Mouse (Mus musculus) CH12.LX (cell line): ENCODE data around the gene Mad1l1. TPM values are rescaled to one million over a fixed set of nuclear protein-coding genes. Genes with fewer than 3 reads are reported as not detected.

Source experiments
- DNase-seq: peaks from one replicate; pipeline ENCODE4 v3.0.0-alpha.2; 2013; ENCODE audit errors: extremely low read depth
- H3K27ac ChIP-seq: 2 replicates; pipeline ENCODE4 v1.5.1; 2012; ENCODE audit warnings: low read depth, mild to moderate bottlenecking, control low read depth, moderate library complexity; ENCODE audit not compliant: insufficient read depth
- H3K27me3 ChIP-seq: replicated peaks from 2 replicates; pipeline ENCODE3; 2012; ENCODE audit warnings: inconsistent platforms
- H3K36me3 ChIP-seq, 2 experiments: replicated peaks in 1 of 2; 2 replicates each; pipeline versions ENCODE3 to v1.6.1; 2012; ENCODE audit warnings: inconsistent platforms in 1 of 2, low read length in 1 of 2, mild to moderate bottlenecking in 1 of 2, mixed read lengths in 1 of 2, moderate library complexity in 1 of 2; ENCODE audit not compliant: control insufficient read depth in 1 of 2, insufficient read depth in 1 of 2
- H3K4me1 ChIP-seq, 2 experiments: 2 replicates each; pipeline ENCODE4 v1.6.1; 2012; ENCODE audit warnings: inconsistent platforms in 1 of 2, moderate library complexity in 1 of 2; ENCODE audit not compliant: insufficient read depth in 2 of 2, control insufficient read depth in 1 of 2
- H3K4me2 ChIP-seq: 2 replicates; pipeline ENCODE4 v1.6.1; 2012; ENCODE audit warnings: low read depth, mild to moderate bottlenecking, control low read depth; ENCODE audit not compliant: poor library complexity, insufficient read depth, severe bottlenecking
- H3K4me3 ChIP-seq, 3 experiments: fragments of 150-350 bp in 1 of 3; sonication (generic) in 1 of 3; replicated peaks in 1 of 3; 2 replicates each; pipeline versions ENCODE3 to v1.5.1; 2011 to 2012; ENCODE audit warnings: low read depth in 2 of 3, low read length in 2 of 3, mild to moderate bottlenecking in 2 of 3, moderate library complexity in 2 of 3, control low read depth in 1 of 3, improper control_type of control experiment in 1 of 3, inconsistent platforms in 1 of 3, mixed read lengths in 1 of 3; ENCODE audit not compliant: poor library complexity in 1 of 3
- H3K79me2 ChIP-seq: replicated peaks from 2 replicates; pipeline ENCODE4 v1.6.1; 2012; ENCODE audit warnings: mild to moderate bottlenecking, moderate library complexity; ENCODE audit not compliant: control insufficient read depth, poor library complexity, insufficient read depth, severe bottlenecking; ENCODE audit errors: extremely low read depth
- H3K9ac ChIP-seq: 2 replicates; pipeline ENCODE4 v1.6.1; 2012; ENCODE audit warnings: low read depth, mild to moderate bottlenecking, control low read depth, moderate library complexity; ENCODE audit not compliant: insufficient read depth
- H3K9me3 ChIP-seq: replicated peaks from 2 replicates; pipeline ENCODE3; 2012; ENCODE audit warnings: low read length, inconsistent platforms, mixed read lengths
- CHD1 ChIP-seq: IDR thresholded peaks from 2 replicates; pipeline ENCODE4 v1.6.1; 2012; ENCODE audit warnings: low read depth, low read length, improper control_type of control experiment, inconsistent platforms
- CTCF ChIP-seq, 2 experiments: IDR thresholded peaks in 1 of 2; conservative IDR thresholded peaks in 1 of 2; 2 replicates each; pipeline ENCODE4 v1.5.1; 2011 to 2012; ENCODE audit warnings: low read depth in 2 of 2, low read length in 2 of 2, improper control_type of control experiment in 1 of 2, inconsistent platforms in 1 of 2, mild to moderate bottlenecking in 1 of 2, moderate library complexity in 1 of 2
- ELF1 ChIP-seq: IDR thresholded peaks from 2 replicates; pipeline ENCODE4 v1.6.1; 2014; ENCODE audit warnings: low read depth, mild to moderate bottlenecking, inconsistent platforms, low read length, improper control_type of control experiment
- EP300 ChIP-seq: IDR thresholded peaks from 2 replicates; pipeline ENCODE4 v1.6.1; 2011; ENCODE audit warnings: low read length, improper control_type of control experiment
- GABPA ChIP-seq: IDR thresholded peaks from 2 replicates; pipeline ENCODE4 v1.6.1; 2012; ENCODE audit warnings: low read depth, low read length, improper control_type of control experiment, inconsistent platforms; ENCODE audit not compliant: insufficient replicate concordance
- IRF4 ChIP-seq: IDR thresholded peaks from 2 replicates; pipeline ENCODE4 v1.6.1; 2014; ENCODE audit warnings: low read depth, mild to moderate bottlenecking, inconsistent platforms, low read length, improper control_type of control experiment
- KAT2A ChIP-seq: IDR thresholded peaks from 2 replicates; pipeline ENCODE4 v1.6.1; 2012; ENCODE audit warnings: low read length, improper control_type of control experiment, inconsistent platforms; ENCODE audit not compliant: insufficient replicate concordance
- MAX ChIP-seq: IDR thresholded peaks from 2 replicates; pipeline ENCODE4 v1.6.1; 2011; ENCODE audit warnings: low read length, improper control_type of control experiment
- MEF2A ChIP-seq: IDR thresholded peaks from 2 replicates; pipeline ENCODE4 v1.6.1; 2014; ENCODE audit warnings: low read depth, mild to moderate bottlenecking, inconsistent platforms, low read length, improper control_type of control experiment, borderline replicate concordance
- MXI1 ChIP-seq: IDR thresholded peaks from 2 replicates; pipeline ENCODE4 v1.6.1; 2011; ENCODE audit warnings: mild to moderate bottlenecking, low read depth, low read length, improper control_type of control experiment
- MYC ChIP-seq: IDR thresholded peaks from 2 replicates; pipeline ENCODE4 v1.6.1; 2011; ENCODE audit warnings: low read depth, mild to moderate bottlenecking, improper control_type of control experiment, low read length
- NELFE ChIP-seq: IDR thresholded peaks from 2 replicates; pipeline ENCODE4 v1.6.1; 2011; ENCODE audit warnings: low read depth, low read length, improper control_type of control experiment
- NRF1 ChIP-seq: IDR thresholded peaks from 2 replicates; pipeline ENCODE4 v1.6.1; 2014; ENCODE audit warnings: low read depth, mild to moderate bottlenecking, inconsistent platforms, low read length, improper control_type of control experiment, moderate library complexity
- PAX5 ChIP-seq: IDR thresholded peaks from 2 replicates; pipeline ENCODE4 v1.6.1; 2012; ENCODE audit warnings: low read length, inconsistent platforms, mixed read lengths
- POLR2A ChIP-seq: IDR thresholded peaks from 2 replicates; pipeline ENCODE4 v1.6.1; 2011; ENCODE audit warnings: low read depth, mild to moderate bottlenecking, improper control_type of control experiment, low read length
- POLR2AphosphoS2 ChIP-seq: IDR thresholded peaks from 2 replicates; pipeline ENCODE4 v1.6.1; 2011; ENCODE audit warnings: low read depth, low read length, improper control_type of control experiment
- RCOR1 ChIP-seq: conservative IDR thresholded peaks from 2 replicates; pipeline ENCODE4 v1.6.1; 2012; ENCODE audit warnings: low read depth, mild to moderate bottlenecking, inconsistent platforms, low read length, improper control_type of control experiment
- SMC3 ChIP-seq: IDR thresholded peaks from 2 replicates; pipeline ENCODE4 v1.6.1; 2011; ENCODE audit warnings: low read depth, low read length, improper control_type of control experiment
- TBP ChIP-seq: conservative IDR thresholded peaks from 2 replicates; pipeline ENCODE4 v1.6.1; 2011; ENCODE audit warnings: low read depth, low read length, improper control_type of control experiment
- UBTF ChIP-seq: IDR thresholded peaks from 2 replicates; pipeline ENCODE4 v1.6.1; 2012; ENCODE audit warnings: low read depth, mild to moderate bottlenecking, inconsistent platforms, low read length, improper control_type of control experiment, moderate library complexity
- USF1 ChIP-seq: IDR thresholded peaks from 2 replicates; pipeline ENCODE4 v1.6.1; 2014; ENCODE audit warnings: low read depth, mild to moderate bottlenecking, inconsistent platforms, low read length, improper control_type of control experiment
- USF2 ChIP-seq: conservative IDR thresholded peaks from 2 replicates; pipeline ENCODE4 v1.6.1; 2011; ENCODE audit warnings: low read depth, low read length, improper control_type of control experiment
- ZC3H11A ChIP-seq: IDR thresholded peaks from 2 replicates; pipeline ENCODE4 v1.6.1; 2012; ENCODE audit warnings: low read depth, mild to moderate bottlenecking, inconsistent platforms, low read length, improper control_type of control experiment
- ZKSCAN1 ChIP-seq: IDR thresholded peaks from 2 replicates; pipeline ENCODE4 v1.6.1; 2012; ENCODE audit warnings: low read depth, inconsistent platforms, low read length, improper control_type of control experiment, borderline replicate concordance
- ZMIZ1 ChIP-seq: IDR thresholded peaks from 2 replicates; pipeline ENCODE4 v1.6.1; 2012; ENCODE audit warnings: low read depth, mild to moderate bottlenecking, inconsistent platforms, low read length, improper control_type of control experiment
- dilution Hi-C: fragments of 300-500 bp; cut with MboI; formaldehyde crosslinking; loops from 2 replicates; pipeline ENCODE4 v1.14.3; 2020; ENCODE audit warnings: low sequenced_read_pairs; ENCODE audit not compliant: extremely low pct_unique_long_range_greater_than_20kb, extremely low pct_ligation_motif_present
- in situ Hi-C: fragments of 300-500 bp; cut with MboI; formaldehyde crosslinking; loops from 3 replicates; pipeline ENCODE4 v1.14.3; 2019; ENCODE audit warnings: low sequenced_read_pairs, low pct_ligation_motif_present, low pct_unique_long_range_greater_than_20kb, mixed read lengths
- polyA plus RNA-seq: library from polyadenylated mRNA; unstranded; fragments of >175 nt; gene quantifications from 2 replicates; pipeline ENCODE4 v1.2.1, GENCODE M21; 2012; ENCODE audit warnings: low read depth; ENCODE audit not compliant: insufficient read length
- total RNA-seq, 2 experiments: library from RNA; depleted of rRNA; stranded (reverse); fragments of 300-350 nt in 1 of 2; fragments of >200 nt in 1 of 2; gene quantifications; 2 replicates each; pipeline ENCODE4 v1.2.3; 2012 to 2014

Mad1l1 gene
- total and polyA plus RNA-seq, 3 experiments, result 24.8 to 45.6 (median 28.9) TPM

DNA sequence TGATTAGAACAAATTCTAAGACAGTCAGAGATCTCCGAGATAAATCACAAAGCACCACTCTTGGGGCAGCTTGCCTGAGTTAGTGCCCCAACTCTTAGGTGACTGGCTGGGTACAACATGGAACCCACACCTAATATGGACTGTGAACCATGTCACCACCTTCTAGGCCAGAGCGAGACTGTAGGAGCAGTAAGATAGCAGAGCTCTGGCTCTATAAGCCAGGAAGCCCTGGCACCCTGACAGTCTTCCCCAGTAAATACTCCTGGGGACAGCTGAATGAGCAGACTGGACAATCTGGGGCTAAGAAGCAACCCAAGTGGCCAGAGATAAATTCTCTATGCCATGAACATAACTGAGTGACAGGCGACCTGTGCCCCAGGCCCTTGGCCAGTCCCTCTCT, 81.1 kb downstream of the Mad1l1 start:
- in situ Hi-C loops, result no loop called here

DNA sequence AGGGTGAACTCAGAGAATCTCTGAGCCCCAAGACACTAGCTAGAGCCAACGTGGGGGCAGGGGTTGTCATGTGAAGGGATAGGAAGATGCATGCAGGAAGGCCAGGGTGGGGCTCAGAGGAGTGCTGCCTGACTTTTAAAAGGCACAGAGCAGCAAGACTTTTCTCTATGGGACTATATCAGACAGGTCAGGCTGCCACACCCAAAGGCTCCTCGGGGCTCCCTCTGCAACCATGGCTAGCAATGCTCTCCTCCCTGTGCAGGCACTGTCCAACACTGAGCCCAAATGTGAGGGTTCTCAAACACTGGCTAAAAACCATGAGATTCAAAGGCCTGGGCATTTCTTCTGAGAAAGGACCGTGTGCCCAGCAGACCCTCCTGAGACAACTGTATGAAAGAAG, 82.5 kb downstream of the Mad1l1 start:
- in situ Hi-C loops, result no loop called here
- Histone ChIP-seq H3K27ac (no peak overlapping the region), H3K36me3 (peaks cover 0 to 75% of the 10 kb centered on the region in 2 experiments), H3K79me2 (no peaks in the 10 kb centered on the region), H3K4me3 (no peak overlapping the region), H3K9me3 (no peaks in the 10 kb centered on the region), H3K4me1 (peaks cover 0 to 3% of the 10 kb centered on the region in 2 experiments; a peak in 1 of 4 replicates), H3K9ac (no peak overlapping the region), H3K27me3 (no peaks in the 10 kb centered on the region), H3K4me2 (no peak overlapping the region)
- no peak for TF ChIP-seq RCOR1
- TF ChIP-seq NRF1, result no peak
- TF ChIP-seq NELFE, result no peak
- dilution Hi-C loops, result no loop called here
- DNase-seq, result no peak

More for the DNA sequence above, 81.1 kb downstream of the Mad1l1 start:
- H3K4me3 ChIP-seq, result no peak overlapping the region
- H3K27ac ChIP-seq, result no peak overlapping the region
- no peaks in the 10 kb centered on the region for H3K79me2 ChIP-seq
- no peak for DNase-seq
- dilution Hi-C loops, result no loop called here
- peaks cover 0 to 3% of the 10 kb centered on the region in 2 experiments; a peak in 1 of 4 replicates for H3K4me1 ChIP-seq
- TF ChIP-seq USF2 (no peak), GABPA (no peak), POLR2AphosphoS2 (no peak), ZKSCAN1 (no peak), CHD1 (no peak), MEF2A (no peak), MAX (no peak), IRF4 (no peak), PAX5 (no peak)
- no peak overlapping the region for H3K9ac ChIP-seq
- no peaks in the 10 kb centered on the region for H3K27me3 ChIP-seq
- no peaks in the 10 kb centered on the region for H3K9me3 ChIP-seq
- no peak overlapping the region for H3K4me2 ChIP-seq
- H3K36me3 ChIP-seq, result peaks cover 0 to 73% of the 10 kb centered on the region in 2 experiments

DNA sequence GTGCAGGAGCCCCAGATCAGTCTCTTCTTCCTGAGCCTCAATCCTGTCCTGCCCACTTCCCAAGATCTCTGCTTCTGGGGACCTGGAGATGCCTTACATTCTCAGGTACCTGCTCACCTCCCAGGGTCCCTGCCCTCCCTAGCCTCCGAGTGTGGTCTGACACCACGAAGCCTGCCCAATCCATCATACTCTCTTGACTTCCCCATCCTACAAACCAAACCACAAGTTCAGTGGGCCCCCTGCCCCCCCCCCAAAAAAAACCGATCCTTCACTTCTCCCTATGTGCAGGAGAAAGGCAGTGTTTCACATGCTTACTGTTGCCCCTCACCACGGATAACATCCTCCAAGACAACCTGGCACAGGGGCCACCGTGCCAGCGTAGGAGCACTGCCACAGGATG, 90.5 kb downstream of the Mad1l1 start:
- Histone ChIP-seq H3K4me3 (no peak overlapping the region), H3K4me2 (no peak overlapping the region), H3K9ac (no peak overlapping the region), H3K9me3 (no peaks in the 10 kb centered on the region), H3K27ac (no peak overlapping the region), H3K27me3 (no peaks in the 10 kb centered on the region), H3K4me1 (no peaks in the 10 kb centered on the region), H3K36me3 (peaks cover 0 to 74% of the 10 kb centered on the region in 2 experiments), H3K79me2 (no peaks in the 10 kb centered on the region)
- DNase-seq, result no peak
- dilution Hi-C loops (no loop called here), in situ Hi-C loops (no loop called here)
- TF ChIP-seq NRF1 (no peak), ZMIZ1 (no peak), CTCF (conservative IDR thresholded peaks at IDR 0.05 in 1 of 2, IDR thresholded peaks at IDR 0.05 in 1 of 2; ENCODE audit: low read depth in 2 of 2, low read length in 2 of 2) (no peak), IRF4 (no peak), TBP (no peak), PAX5 (no peak), USF1 (no peak), GABPA (no peak), ELF1 (no peak), MAX (no peak), USF2 (no peak), ZKSCAN1 (no peak), ZC3H11A (no peak), MXI1 (no peak), KAT2A (no peak), SMC3 (no peak), MYC (no peak), POLR2A (no peak), EP300 (no peak), UBTF (no peak)
